Mouse (Mus musculus) lung, postnatal 0 days (tissue): ENCODE results near the gene Actn3. TPM values are rescaled to one million over a fixed set of nuclear protein-coding genes. Genes with fewer than 3 reads are reported as not detected.

Source experiments
- ATAC-seq: fragments of 200-750 bp; cut with Nextera tagmentation; 2 replicates; pipeline ENCODE4 v1.8.0; 2017; ENCODE audit warnings: moderate library complexity
- DNase-seq: peaks from one replicate; pipeline ENCODE4 v3.0.0-alpha.2; 2016; ENCODE audit warnings: low spot score
- H3K27ac ChIP-seq: fragments of 300-500 bp; sonication (generic); 2 replicates; pipeline ENCODE4 v1.5.1; 2014; ENCODE audit warnings: antibody characterized with exemption, mild to moderate bottlenecking, low read length, mixed read lengths
- H3K27me3 ChIP-seq: fragments of 300-500 bp; sonication (generic); replicated peaks from 2 replicates; pipeline ENCODE4 v1.6.1; 2014; ENCODE audit warnings: low read length, mixed read lengths; ENCODE audit not compliant: insufficient read depth
- H3K36me3 ChIP-seq: fragments of 300-500 bp; sonication (generic); 2 replicates; pipeline ENCODE4 v1.6.1; 2014; ENCODE audit warnings: low read length, mixed read lengths; ENCODE audit not compliant: insufficient read depth
- H3K4me1 ChIP-seq: fragments of 300-500 bp; sonication (generic); 2 replicates; pipeline ENCODE4 v1.6.1; 2014; ENCODE audit warnings: antibody characterized with exemption, low read depth, low read length, mixed read lengths; ENCODE audit not compliant: insufficient read depth
- H3K4me2 ChIP-seq: fragments of 300-500 bp; sonication (generic); replicated peaks from 2 replicates; pipeline ENCODE4 v1.6.1; 2014; ENCODE audit warnings: low read depth, mild to moderate bottlenecking, low read length, moderate library complexity, mixed read lengths
- H3K4me3 ChIP-seq: fragments of 300-500 bp; sonication (generic); 2 replicates; pipeline ENCODE4 v1.5.1; 2014; ENCODE audit warnings: low read depth, low read length
- H3K9ac ChIP-seq: fragments of 300-500 bp; sonication (generic); replicated peaks from 2 replicates; pipeline ENCODE4 v1.6.1; 2014; ENCODE audit warnings: low read depth, mild to moderate bottlenecking
- H3K9me3 ChIP-seq: fragments of 300-500 bp; sonication (generic); 2 replicates; pipeline ENCODE4 v1.6.1; 2016; ENCODE audit warnings: low read length, mixed read lengths
- CTCF ChIP-seq: IDR thresholded peaks from 2 replicates; pipeline ENCODE4 v1.5.1; 2016; ENCODE audit warnings: antibody characterized with exemption, mild to moderate bottlenecking
- EP300 ChIP-seq: IDR thresholded peaks from 2 replicates; pipeline ENCODE4 v1.6.1; 2016; ENCODE audit warnings: antibody characterized with exemption, mild to moderate bottlenecking, control low read depth
- WGBS: fragments of 180-500 bp; shearing (Covaris S2); extraction: QIAGEN DNeasy Blood & Tissue Kit; methylation state at CpG from one replicate; pipeline ENCODE4 v1.1.7; 2014; 5-methylcytosine and 5-hydroxymethylcytosine counted together
- polyA plus RNA-seq: library from polyadenylated mRNA; unstranded; fragments of >200 nt; fragmentation: Nextera tagmentation; extraction: Ambion mirVana; gene quantifications from 2 replicates; pipeline ENCODE4 v1.2.1, GENCODE M21; 2015

The Actn3 gene
- polyA plus RNA-seq, 1 experiment from 2014 or later, result 0.27 TPM

DNA sequence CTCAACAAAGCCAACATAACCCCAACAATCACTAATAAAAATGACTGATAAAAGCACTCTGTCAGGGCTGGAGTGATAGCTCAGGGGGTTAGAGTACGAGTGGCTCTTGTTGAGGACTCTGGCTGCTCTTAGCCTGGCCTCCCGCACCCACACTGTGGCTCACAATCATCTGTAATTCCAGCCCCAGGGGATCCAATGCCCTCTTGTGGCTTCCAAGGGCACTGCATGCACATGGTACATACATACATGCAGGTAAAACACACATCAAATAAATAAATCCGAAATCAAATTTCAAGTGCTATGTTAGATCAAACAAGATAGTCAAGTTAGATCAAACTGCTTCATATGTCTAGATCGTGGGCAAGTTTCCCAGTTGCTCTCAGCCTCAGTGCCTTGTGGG lies 30.4 kb upstream of the Actn3 start:
- H3K9ac ChIP-seq, result no peak overlapping the region
- H3K27me3 ChIP-seq, result no peaks in the 10 kb centered on the region
- no peak overlapping the region for H3K4me2 ChIP-seq
- no peaks in the 10 kb centered on the region for H3K9me3 ChIP-seq
- no peaks in the 10 kb centered on the region for H3K4me1 ChIP-seq
- DNase-seq (peak; percentile 9), ATAC-seq (no peak)
- H3K27ac ChIP-seq, result no peak overlapping the region
- WGBS, result 79% methylated on average over 4 of the region's 4 CpGs
- TF ChIP-seq CTCF (peak; percentile 73), EP300 (no peak)
- H3K4me3 ChIP-seq, result no peak overlapping the region
- H3K36me3 ChIP-seq, result peaks cover 21% of the 10 kb centered on the region; the same call in 1 of the 2 replicates

DNA sequence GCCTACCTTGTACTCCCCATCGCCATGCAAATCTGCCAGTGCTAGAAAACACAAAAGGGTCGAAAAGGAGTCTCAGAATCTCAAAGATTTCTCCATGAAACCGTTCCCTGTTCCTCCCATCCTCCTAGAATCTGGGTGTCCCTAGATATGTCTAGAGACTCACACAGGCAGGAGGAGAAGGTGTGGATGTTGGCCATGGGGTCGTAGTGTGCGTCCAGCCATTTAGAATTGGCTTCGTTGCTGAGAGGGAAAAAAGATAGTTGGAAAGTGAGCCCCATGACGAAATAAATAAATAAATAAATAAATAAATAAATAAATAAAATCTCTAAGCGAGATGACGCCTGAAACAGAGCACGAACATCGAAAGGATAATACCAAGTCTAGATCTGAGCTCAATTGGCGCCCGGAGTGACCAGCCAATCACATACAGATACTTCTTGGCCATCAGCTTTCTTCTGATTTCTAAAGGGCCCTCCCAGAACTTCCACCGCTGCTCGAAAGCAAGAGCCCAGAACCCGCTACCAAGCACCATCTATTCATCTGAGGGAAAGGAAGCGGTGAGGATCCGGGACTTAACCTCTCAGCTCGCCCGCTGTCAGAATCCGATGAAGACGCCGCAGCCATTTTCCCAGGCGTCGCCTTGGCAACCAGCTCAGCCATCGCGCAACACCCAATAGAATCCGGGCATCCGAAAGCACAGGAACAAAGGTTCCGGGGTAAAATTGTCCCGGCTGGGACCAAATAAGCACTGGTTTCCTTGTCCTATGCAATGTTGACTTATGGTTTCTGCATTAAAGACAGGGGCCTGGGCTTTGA lies 28.5 kb upstream of the Actn3 start, which contains the start of gene Bbs1:
Gene Bbs1 (minus strand): TSS at position 650 of the 816 bp plus-strand sequence.
- H3K4me2 ChIP-seq, result peak within 1 kb of the TSS; percentile 69
- H3K4me3 ChIP-seq, result peak within 1 kb of the TSS; percentile 58
- H3K27ac ChIP-seq, result no peak within 1 kb of the TSS
- H3K9ac ChIP-seq, result 0 out of 2 replicates have a peak within 1 kb of the TSS, but pooled peaks have one; percentile 24
- H3K27me3 ChIP-seq, result no peaks in the 10 kb centered on the region
- no peaks in the 10 kb centered on the region for H3K4me1 ChIP-seq
- no peaks in the 10 kb centered on the region for H3K9me3 ChIP-seq
- no peak for TF ChIP-seq CTCF
- 0 out of 2 replicates have a peak, but pooled peaks have one; percentile 14 for TF ChIP-seq EP300
- DNase-seq (peak; percentile 84), ATAC-seq (peak; percentile 71)
- 7% methylated on average over 31 of the region's 31 CpGs for WGBS
- H3K36me3 ChIP-seq, result peaks cover 17% of the 10 kb centered on the region; the same call in 1 of the 2 replicates

DNA sequence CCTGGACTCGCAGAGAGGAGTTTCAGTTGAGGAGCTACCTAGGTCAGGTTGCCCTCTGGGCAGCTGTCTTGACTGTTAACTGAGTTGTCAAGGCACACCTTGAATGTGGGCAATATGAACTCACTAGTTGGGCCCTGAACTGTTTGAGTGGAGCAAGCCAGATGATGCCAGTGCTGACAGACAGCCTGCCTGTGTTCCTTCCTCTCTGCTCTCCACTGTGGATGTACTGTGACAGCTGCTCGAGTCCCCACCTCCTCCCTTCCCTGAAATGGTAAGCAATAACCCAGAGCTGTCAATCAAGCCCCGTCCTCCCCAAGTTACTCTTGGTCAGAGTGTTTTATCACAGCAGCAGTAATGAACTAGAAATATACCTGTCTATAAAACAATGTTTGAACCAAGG lies 22.2 kb upstream of the Actn3 start:
- WGBS, result 65% methylated on average over 3 of the region's 3 CpGs
- DNase-seq, result no peak
- no peak overlapping the region for H3K9ac ChIP-seq

DNA sequence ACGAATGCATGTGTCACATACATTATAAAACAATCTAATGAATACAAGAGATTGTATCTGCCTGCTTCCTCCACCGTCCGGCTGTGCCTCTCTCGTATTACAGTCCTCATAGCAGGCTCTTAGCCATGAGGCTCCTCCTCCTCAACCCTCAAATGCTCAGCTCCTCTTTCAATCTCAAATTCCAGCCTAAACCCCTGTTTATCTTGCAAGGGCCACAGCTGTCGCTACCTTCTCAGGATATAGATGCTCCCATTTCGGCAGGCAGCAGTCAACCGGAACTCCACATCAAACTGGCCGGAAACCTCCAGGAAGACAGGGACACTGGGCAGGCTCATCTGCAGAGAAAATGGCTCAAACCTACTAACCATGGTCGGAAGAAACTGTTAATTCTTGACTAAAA lies 21.3 kb upstream of the Actn3 start:
- ATAC-seq (no peak), DNase-seq (no peak)
- TF ChIP-seq EP300, result no peak
- TF ChIP-seq CTCF, result no peak
- WGBS, result 62% methylated on average over 9 of the region's 9 CpGs
- Histone ChIP-seq H3K9ac (no peak overlapping the region), H3K4me2 (no peak overlapping the region), H3K36me3 (no peaks in the 10 kb centered on the region), H3K4me1 (no peaks in the 10 kb centered on the region), H3K27me3 (no peaks in the 10 kb centered on the region), H3K27ac (no peak overlapping the region), H3K4me3 (no peak overlapping the region), H3K9me3 (no peaks in the 10 kb centered on the region)

More for the DNA sequence above, 22.2 kb upstream of the Actn3 start:
- H3K4me2 ChIP-seq, result no peak overlapping the region
- H3K27me3 ChIP-seq, result no peaks in the 10 kb centered on the region
- H3K36me3 ChIP-seq, result no peaks in the 10 kb centered on the region
- H3K27ac ChIP-seq, result no peak overlapping the region
- no peaks in the 10 kb centered on the region for H3K9me3 ChIP-seq
- H3K4me3 ChIP-seq, result no peak overlapping the region
- no peak for ATAC-seq
- TF ChIP-seq CTCF, result no peak
- TF ChIP-seq EP300, result no peak
- H3K4me1 ChIP-seq, result no peaks in the 10 kb centered on the region

DNA sequence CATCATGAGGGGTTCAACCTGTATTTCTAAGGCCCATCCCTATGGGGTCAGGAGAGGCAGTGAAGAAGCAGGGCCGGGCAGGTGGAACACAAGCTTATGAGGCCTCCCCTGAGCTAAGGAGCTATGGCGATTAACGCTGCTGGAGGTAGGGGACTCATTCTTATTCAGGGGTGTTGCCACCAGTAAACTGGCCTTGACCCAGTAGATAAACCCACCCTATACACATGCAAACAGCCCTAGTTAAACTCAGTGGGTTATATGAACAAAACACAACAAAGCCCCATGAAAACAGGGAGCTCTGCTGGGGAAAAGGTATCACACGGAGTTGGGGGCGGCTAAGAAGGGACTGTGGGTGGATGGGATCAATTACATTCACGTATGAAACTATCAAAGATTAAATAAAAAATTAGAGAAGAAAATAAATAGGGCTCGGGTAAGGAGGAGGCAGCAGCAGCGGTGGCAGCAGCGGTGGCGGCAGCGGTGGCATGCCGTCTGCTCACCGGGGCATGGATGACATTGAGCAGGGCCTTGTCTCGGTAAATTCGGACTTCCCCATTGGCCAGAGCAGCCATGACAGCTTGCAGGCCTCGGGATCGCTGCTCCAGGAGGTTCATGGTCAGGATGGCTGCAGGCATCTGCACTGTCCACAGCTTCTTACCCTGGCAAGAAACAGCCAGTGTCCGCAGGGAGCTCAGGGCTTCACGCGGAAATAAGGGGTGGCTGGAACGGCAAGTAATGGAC lies 19.2 kb upstream of the Actn3 start:
- H3K27me3 ChIP-seq, result no peaks in the 10 kb centered on the region
- no peak overlapping the region for H3K9ac ChIP-seq
- H3K27ac ChIP-seq, result no peak overlapping the region
- TF ChIP-seq EP300 (no peak), CTCF (no peak)
- H3K4me3 ChIP-seq, result no peak overlapping the region
- no peaks in the 10 kb centered on the region for H3K4me1 ChIP-seq
- no peaks in the 10 kb centered on the region for H3K36me3 ChIP-seq
- ATAC-seq (no peak), DNase-seq (no peak)
- no peak overlapping the region for H3K4me2 ChIP-seq
- H3K9me3 ChIP-seq, result no peaks in the 10 kb centered on the region
- WGBS, result 62% methylated on average over 21 of the region's 21 CpGs

DNA sequence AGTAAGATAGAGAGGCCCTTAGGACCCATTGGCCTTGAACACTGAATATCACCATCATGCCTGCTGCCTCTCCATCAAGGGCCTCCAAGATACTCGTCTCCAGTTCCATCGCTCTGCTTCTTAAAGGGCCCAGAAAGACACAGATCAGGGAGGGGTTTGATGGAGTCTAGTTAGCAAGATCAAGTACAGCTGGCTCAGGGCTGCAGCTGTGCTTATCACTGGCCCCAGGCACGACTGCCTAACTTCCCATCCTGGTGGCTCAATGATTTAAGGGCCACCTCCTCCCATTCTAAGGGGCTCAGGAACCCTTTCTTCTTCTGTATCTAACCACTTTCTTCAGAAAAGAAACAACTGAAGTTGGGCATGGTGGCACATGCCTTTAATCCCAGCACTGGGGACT lies 14.1 kb upstream of the Actn3 start:
- H3K9me3 ChIP-seq, result no peaks in the 10 kb centered on the region
- H3K4me3 ChIP-seq, result no peak overlapping the region
- no peak overlapping the region for H3K9ac ChIP-seq
- ATAC-seq (no peak), DNase-seq (no peak)
- no peak overlapping the region for H3K4me2 ChIP-seq
- no peaks in the 10 kb centered on the region for H3K36me3 ChIP-seq
- no peak overlapping the region for H3K27ac ChIP-seq
- no peak for TF ChIP-seq EP300
- no peak for TF ChIP-seq CTCF
- no peaks in the 10 kb centered on the region for H3K4me1 ChIP-seq
- H3K27me3 ChIP-seq, result no peaks in the 10 kb centered on the region
- WGBS, result 78% methylated on average over 3 of the region's 3 CpGs
